Mouse (Mus musculus): ENCODE data around the gene Zfp865. TPM values are rescaled to one million over a fixed set of nuclear protein-coding genes. Genes with fewer than 3 reads are reported as not detected.

The Zfp865 gene
- polyA plus RNA-seq, 1 experiment from 2014 or later = 5.1 TPM

DNA sequence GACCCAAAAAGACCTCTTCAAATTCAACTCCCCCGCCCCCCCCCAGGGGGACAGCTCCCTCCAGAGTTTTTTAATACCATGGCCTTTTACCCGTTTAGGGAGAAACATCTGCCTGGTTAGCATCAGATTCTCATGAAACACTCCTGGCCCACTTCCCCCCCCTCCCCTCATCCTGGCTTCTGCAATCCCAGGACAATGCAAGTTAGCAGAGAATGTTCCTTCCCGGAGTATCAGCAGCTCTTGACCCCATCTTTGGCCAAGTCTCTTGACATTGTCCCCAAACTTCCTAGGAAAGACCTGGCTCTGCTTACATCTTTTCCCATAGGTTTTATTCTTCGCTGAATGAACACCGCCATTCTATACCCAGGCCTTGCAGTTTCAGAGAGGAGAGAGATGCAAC is 1.0 kb downstream of the Zfp865 start:
- peak overlapping the region; percentile 83 for H3K4me2 ChIP-seq
- DNase-seq (ENCODE audit: low spot score, missing footprints) (peak; percentile 82), ATAC-seq (ENCODE audit: low FRiP score) (no peak)
- peak overlapping the region; percentile 98 for H3K9ac ChIP-seq (ENCODE audit: low read length)
- H3K4me1 ChIP-seq (ENCODE audit: control insufficient read depth, insufficient read depth, low read length) = peaks cover 8% of the 10 kb centered on the region; the same call in 1 of the 2 replicates
- no peaks in the 10 kb centered on the region for H3K27me3 ChIP-seq (ENCODE audit: control insufficient read depth, insufficient read depth, low read length)
- H3K9me3 ChIP-seq (ENCODE audit: control insufficient read depth, low read length) = no peaks in the 10 kb centered on the region
- H3K27ac ChIP-seq (ENCODE audit: low read depth, low read length) = no peak overlapping the region
- 46% methylated on average over 5 of the region's 5 CpGs for WGBS
- H3K36me3 ChIP-seq (ENCODE audit: control insufficient read depth, insufficient read depth, low read length) = no peaks in the 10 kb centered on the region; the same call in 1 of the 2 replicates
- H3K4me3 ChIP-seq (ENCODE audit: low read depth, low read length) = peak overlapping the region; percentile 87

DNA sequence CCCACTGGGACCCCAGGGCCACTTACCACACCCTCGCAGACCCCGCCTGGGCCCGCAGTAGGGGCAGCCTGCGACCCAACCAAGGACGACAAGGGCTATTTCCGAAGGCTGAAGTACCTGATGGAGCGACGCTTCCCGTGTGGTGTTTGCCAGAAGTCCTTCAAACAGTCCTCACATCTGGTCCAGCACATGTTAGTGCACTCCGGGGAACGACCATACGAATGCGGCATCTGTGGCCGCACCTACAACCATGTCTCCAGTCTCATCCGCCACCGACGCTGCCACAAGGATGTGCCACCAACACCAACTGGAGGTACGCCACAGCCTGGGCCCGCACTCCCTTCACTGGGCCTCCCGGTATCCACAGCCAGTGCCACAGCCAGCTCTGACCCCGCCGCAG is 9.4 kb downstream of the Zfp865 start:
- H3K9me3 ChIP-seq (ENCODE audit: control insufficient read depth, low read length) = peaks cover 28% of the 10 kb centered on the region
- 0 out of 2 replicates have a peak, but pooled peaks have one; percentile 7 for ATAC-seq (ENCODE audit: low FRiP score)
- DNase-seq (ENCODE audit: low spot score, missing footprints) = no peak
- H3K4me3 ChIP-seq (ENCODE audit: low read depth, low read length) = no peak overlapping the region
- peaks cover 59% of the 10 kb centered on the region for H3K36me3 ChIP-seq (ENCODE audit: control insufficient read depth, insufficient read depth, low read length)
- no peak overlapping the region for H3K27ac ChIP-seq (ENCODE audit: low read depth, low read length)
- no peaks in the 10 kb centered on the region for H3K4me1 ChIP-seq (ENCODE audit: control insufficient read depth, insufficient read depth, low read length)
- H3K9ac ChIP-seq (ENCODE audit: low read length) = no peak overlapping the region
- no peak overlapping the region for H3K4me2 ChIP-seq
- 95% methylated on average over 22 of the region's 22 CpGs for WGBS
- H3K27me3 ChIP-seq (ENCODE audit: control insufficient read depth, insufficient read depth, low read length) = no peaks in the 10 kb centered on the region

DNA sequence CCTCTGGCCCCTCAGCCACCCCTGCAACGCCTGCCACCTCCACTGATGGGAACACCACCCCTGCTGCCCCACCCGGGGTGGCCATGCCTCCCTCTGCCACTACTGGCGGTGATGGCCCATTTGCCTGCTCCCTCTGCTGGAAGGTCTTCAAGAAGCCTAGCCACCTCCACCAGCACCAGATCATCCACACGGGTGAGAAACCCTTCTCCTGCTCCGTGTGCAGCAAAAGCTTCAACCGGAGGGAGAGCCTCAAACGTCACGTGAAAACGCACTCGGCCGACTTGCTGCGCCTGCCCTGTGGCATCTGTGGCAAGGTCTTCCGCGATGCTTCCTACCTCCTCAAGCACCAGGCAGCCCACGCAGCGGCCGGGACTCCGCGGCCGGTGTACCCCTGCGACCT is 9.8 kb downstream of the Zfp865 start:
- peaks cover 62% of the 10 kb centered on the region for H3K36me3 ChIP-seq (ENCODE audit: control insufficient read depth, insufficient read depth, low read length)
- ATAC-seq (ENCODE audit: low FRiP score) (no peak), DNase-seq (ENCODE audit: low spot score, missing footprints) (no peak)
- H3K9ac ChIP-seq (ENCODE audit: low read length) = no peak overlapping the region
- H3K9me3 ChIP-seq (ENCODE audit: control insufficient read depth, low read length) = peaks cover 28% of the 10 kb centered on the region
- WGBS = 95% methylated on average over 21 of the region's 21 CpGs
- no peaks in the 10 kb centered on the region for H3K27me3 ChIP-seq (ENCODE audit: control insufficient read depth, insufficient read depth, low read length)
- H3K4me1 ChIP-seq (ENCODE audit: control insufficient read depth, insufficient read depth, low read length) = no peaks in the 10 kb centered on the region
- no peak overlapping the region for H3K4me2 ChIP-seq
- H3K4me3 ChIP-seq (ENCODE audit: low read depth, low read length) = no peak overlapping the region
- no peak overlapping the region for H3K27ac ChIP-seq (ENCODE audit: low read depth, low read length)

DNA sequence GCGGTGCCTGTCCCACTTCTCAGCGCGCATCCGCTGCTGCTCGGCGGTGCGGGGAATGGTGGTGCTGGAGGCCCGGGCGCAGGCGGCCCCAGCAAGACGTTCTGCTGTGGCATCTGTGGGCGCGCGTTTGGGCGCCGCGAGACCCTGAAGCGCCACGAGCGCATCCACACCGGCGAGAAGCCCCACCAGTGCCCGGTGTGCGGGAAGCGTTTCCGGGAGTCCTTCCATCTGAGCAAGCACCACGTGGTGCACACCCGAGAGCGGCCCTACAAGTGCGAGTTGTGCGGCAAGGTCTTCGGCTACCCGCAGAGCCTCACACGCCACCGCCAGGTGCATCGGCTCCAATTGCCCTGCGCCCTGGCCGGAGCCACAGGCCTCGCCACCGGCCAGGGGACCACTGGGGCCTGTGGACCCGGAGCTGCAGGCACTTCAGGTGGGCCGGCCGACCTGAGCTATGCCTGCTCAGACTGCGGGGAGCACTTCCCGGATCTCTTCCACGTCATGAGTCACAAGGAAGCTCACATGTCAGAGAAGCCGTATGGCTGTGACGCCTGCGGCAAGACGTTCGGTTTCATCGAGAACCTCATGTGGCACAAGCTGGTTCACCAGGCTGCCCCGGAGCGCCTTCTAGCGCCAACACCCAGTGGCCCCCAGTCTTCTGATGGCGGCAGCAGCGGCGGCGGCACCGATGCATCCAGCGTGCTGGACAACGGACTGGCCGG is 10.5 kb downstream of the Zfp865 start:
- 82% methylated on average over 63 of the region's 63 CpGs for whole genome bisulfite sequencing

DNA sequence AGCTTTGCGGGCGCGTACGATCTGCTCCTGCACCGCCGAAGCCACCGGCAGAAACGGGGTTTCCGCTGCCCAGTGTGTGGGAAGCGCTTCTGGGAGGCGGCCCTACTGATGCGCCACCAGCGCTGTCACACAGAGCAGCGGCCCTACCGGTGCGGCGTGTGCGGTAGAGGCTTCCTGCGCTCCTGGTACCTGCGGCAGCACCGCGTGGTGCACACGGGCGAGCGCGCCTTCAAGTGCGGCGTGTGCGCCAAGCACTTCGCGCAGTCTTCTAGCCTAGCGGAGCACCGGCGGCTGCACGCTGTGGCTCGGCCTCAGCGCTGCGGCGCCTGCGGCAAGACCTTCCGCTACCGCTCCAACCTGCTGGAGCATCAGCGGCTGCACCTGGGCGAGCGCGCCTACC is 11.3 kb downstream of the Zfp865 start:
- H3K27me3 ChIP-seq (ENCODE audit: control insufficient read depth, insufficient read depth, low read length) = no peaks in the 10 kb centered on the region
- H3K4me2 ChIP-seq = no peak overlapping the region
- WGBS = 79% methylated on average over 46 of the region's 46 CpGs
- peaks cover 66% of the 10 kb centered on the region for H3K36me3 ChIP-seq (ENCODE audit: control insufficient read depth, insufficient read depth, low read length)
- H3K9ac ChIP-seq (ENCODE audit: low read length) = no peak overlapping the region
- H3K4me1 ChIP-seq (ENCODE audit: control insufficient read depth, insufficient read depth, low read length) = no peaks in the 10 kb centered on the region
- ATAC-seq (ENCODE audit: low FRiP score) = no peak
- no peak for DNase-seq (ENCODE audit: low spot score, missing footprints)
- H3K9me3 ChIP-seq (ENCODE audit: control insufficient read depth, low read length) = peaks cover 28% of the 10 kb centered on the region
- no peak overlapping the region for H3K4me3 ChIP-seq (ENCODE audit: low read depth, low read length)
- H3K27ac ChIP-seq (ENCODE audit: low read depth, low read length) = no peak overlapping the region

More for the DNA sequence above, 10.5 kb downstream of the Zfp865 start:
- H3K4me3 ChIP-seq (ENCODE audit: low read depth, low read length) = no peak overlapping the region
- DNase-seq (ENCODE audit: low spot score, missing footprints) = peak; percentile 75
- peaks cover 64% of the 10 kb centered on the region for H3K36me3 ChIP-seq (ENCODE audit: control insufficient read depth, insufficient read depth, low read length)
- no peaks in the 10 kb centered on the region for H3K27me3 ChIP-seq (ENCODE audit: control insufficient read depth, insufficient read depth, low read length)
- H3K4me2 ChIP-seq = no peak overlapping the region
- 0 out of 2 replicates have a peak, but pooled peaks have one; percentile 12 for ATAC-seq (ENCODE audit: low FRiP score)
- no peak overlapping the region for H3K9ac ChIP-seq (ENCODE audit: low read length)
- H3K9me3 ChIP-seq (ENCODE audit: control insufficient read depth, low read length) = peaks cover 28% of the 10 kb centered on the region
- no peak overlapping the region for H3K27ac ChIP-seq (ENCODE audit: low read depth, low read length)
- H3K4me1 ChIP-seq (ENCODE audit: control insufficient read depth, insufficient read depth, low read length) = no peaks in the 10 kb centered on the region

DNA sequence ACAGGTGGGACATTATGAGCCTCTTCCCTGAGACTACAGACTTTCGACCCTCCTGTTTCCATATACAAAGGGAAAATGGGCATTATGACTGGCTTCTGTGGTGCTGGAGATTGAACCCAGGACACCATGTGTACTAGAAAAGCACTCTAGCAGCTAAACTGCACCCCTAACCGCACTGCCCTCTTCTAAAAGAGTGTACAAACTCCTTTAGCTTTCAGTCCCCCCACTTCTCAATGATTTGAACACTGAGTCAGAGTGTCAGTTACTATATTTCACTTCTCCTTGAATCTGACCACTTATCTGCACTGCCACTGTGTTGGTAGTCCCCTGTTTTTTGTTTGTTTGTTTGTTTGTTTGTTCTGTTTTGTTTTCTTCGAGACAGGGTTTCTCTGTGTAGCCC is 13.6 kb downstream of the Zfp865 start, which contains the start of gene 4632433K11Rik:
Gene 4632433K11Rik (plus strand): TSS at position 301 of the 400 bp plus-strand sequence.
- Histone ChIP-seq H3K4me3 (ENCODE audit: low read depth, low read length) (no peak within 1 kb of the TSS), H3K27ac (ENCODE audit: low read depth, low read length) (no peak within 1 kb of the TSS), H3K4me1 (ENCODE audit: control insufficient read depth, insufficient read depth, low read length) (peaks cover 5% of the 10 kb centered on the region), H3K4me2 (no peak within 1 kb of the TSS), H3K9me3 (ENCODE audit: control insufficient read depth, low read length) (peaks cover 28% of the 10 kb centered on the region), H3K27me3 (ENCODE audit: control insufficient read depth, insufficient read depth, low read length) (no peaks in the 10 kb centered on the region), H3K9ac (ENCODE audit: low read length) (no peak within 1 kb of the TSS), H3K36me3 (ENCODE audit: control insufficient read depth, insufficient read depth, low read length) (peaks cover 61% of the 10 kb centered on the region)
- no peak for ATAC-seq (ENCODE audit: low FRiP score)
- DNase-seq (ENCODE audit: low spot score, missing footprints) = no peak
- 89% methylated on average over 3 of the region's 3 CpGs for WGBS

DNA sequence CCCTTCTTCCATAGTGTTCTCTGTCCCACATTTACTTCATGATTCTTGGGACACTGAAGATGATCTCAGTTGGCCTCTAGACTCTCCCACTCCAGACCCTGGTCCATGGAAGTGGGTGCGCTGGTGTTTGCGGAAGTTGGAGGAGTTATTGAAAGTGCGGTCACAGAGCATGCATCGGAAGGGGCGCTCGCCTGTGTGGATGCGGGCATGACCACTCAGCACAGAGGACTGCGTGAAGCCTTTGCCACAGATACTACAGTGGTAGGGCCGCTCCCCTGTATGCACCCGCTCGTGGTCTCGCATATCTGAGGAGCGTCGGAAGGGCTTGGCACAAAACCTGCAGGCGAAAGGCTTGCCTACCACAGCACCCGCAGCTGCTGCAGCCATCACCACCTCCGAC is 15.5 kb downstream of the Zfp865 start:
- Histone ChIP-seq H3K4me3 (ENCODE audit: low read depth, low read length) (no peak overlapping the region), H3K27ac (ENCODE audit: low read depth, low read length) (no peak overlapping the region), H3K9ac (ENCODE audit: low read length) (no peak overlapping the region), H3K4me2 (no peak overlapping the region), H3K27me3 (ENCODE audit: control insufficient read depth, insufficient read depth, low read length) (no peaks in the 10 kb centered on the region), H3K4me1 (ENCODE audit: control insufficient read depth, insufficient read depth, low read length) (peaks cover 8% of the 10 kb centered on the region), H3K9me3 (ENCODE audit: control insufficient read depth, low read length) (peaks cover 13% of the 10 kb centered on the region), H3K36me3 (ENCODE audit: control insufficient read depth, insufficient read depth, low read length) (peaks cover 43% of the 10 kb centered on the region)
- ATAC-seq (ENCODE audit: low FRiP score) = no peak
- DNase-seq (ENCODE audit: low spot score, missing footprints) = no peak
- WGBS = 96% methylated on average over 17 of the region's 17 CpGs

- Histone ChIP-seq H3K36me3 (ENCODE audit: control insufficient read depth, insufficient read depth, low read length) (peaks cover 39% of the 10 kb centered on the region), H3K27me3 (ENCODE audit: control insufficient read depth, insufficient read depth, low read length) (no peaks in the 10 kb centered on the region), H3K4me3 (ENCODE audit: low read depth, low read length) (no peak overlapping the region), H3K9ac (ENCODE audit: low read length) (no peak overlapping the region), H3K4me1 (ENCODE audit: control insufficient read depth, insufficient read depth, low read length) (peaks cover 8% of the 10 kb centered on the region), H3K4me2 (no peak overlapping the region), H3K9me3 (ENCODE audit: control insufficient read depth, low read length) (peaks cover 8% of the 10 kb centered on the region), H3K27ac (ENCODE audit: low read depth, low read length) (no peak overlapping the region)
- no peak for ATAC-seq (ENCODE audit: low FRiP score)
- 93% methylated on average over 9 of the region's 9 CpGs for WGBS
- no peak for DNase-seq (ENCODE audit: low spot score, missing footprints)
Observed at GRCm38 (mm10) chr7:5036136-5036535, 16.0 kb downstream of the Zfp865 start.

GRCm38 (mm10) chr7:5037026-5037425 is 16.9 kb downstream of the Zfp865 start:
- Histone ChIP-seq H3K4me1 (ENCODE audit: control insufficient read depth, insufficient read depth, low read length) (peaks cover 8% of the 10 kb centered on the region), H3K9me3 (ENCODE audit: control insufficient read depth, low read length) (no peaks in the 10 kb centered on the region), H3K36me3 (ENCODE audit: control insufficient read depth, insufficient read depth, low read length) (peaks cover 32% of the 10 kb centered on the region), H3K4me3 (ENCODE audit: low read depth, low read length) (no peak overlapping the region), H3K27me3 (ENCODE audit: control insufficient read depth, insufficient read depth, low read length) (no peaks in the 10 kb centered on the region), H3K9ac (ENCODE audit: low read length) (no peak overlapping the region), H3K27ac (ENCODE audit: low read depth, low read length) (no peak overlapping the region), H3K4me2 (no peak overlapping the region)
- no peak for ATAC-seq (ENCODE audit: low FRiP score)
- 94% methylated on average over 7 of the region's 7 CpGs for WGBS
- DNase-seq (ENCODE audit: low spot score, missing footprints) = no peak
